Mouse (Mus musculus): ENCODE results near the gene Cep295nl. TPM values are rescaled to one million over a fixed set of nuclear protein-coding genes. Genes with fewer than 3 reads are reported as not detected.

Gene Cep295nl
- polyA plus RNA-seq, 1 experiment from 2014 or later, result 0.21 TPM

GRCm38 (mm10) chr11:118330777-118331176 is 11.5 kb downstream of the Cep295nl start:
- H3K27ac ChIP-seq (replicated peaks; ENCODE audit: low read depth, low read length), result no peak overlapping the region

GRCm38 (mm10) chr11:118330361-118330760 is 11.9 kb downstream of the Cep295nl start:
- ATAC-seq (ENCODE audit: low FRiP score, low TSS enrichment) (no peak), DNase-seq (no peak)
- Histone ChIP-seq H3K9me3 (ENCODE audit: control insufficient read depth, low read length) (no peaks in the 10 kb centered on the region), H3K4me1 (ENCODE audit: control insufficient read depth, insufficient read depth, low read length) (peaks cover 13% of the 10 kb centered on the region; the same call in 1 of the 2 replicates), H3K27ac (replicated peaks; ENCODE audit: low read depth, low read length) (no peak overlapping the region), H3K36me3 (ENCODE audit: control insufficient read depth, insufficient read depth, low read length) (0 out of 2 replicates have a peak, but pooled peaks cover 10% of the 10 kb centered on the region), H3K9ac (replicated peaks; ENCODE audit: low read length) (no peak overlapping the region), H3K4me3 (replicated peaks; ENCODE audit: low read depth, low read length) (no peak overlapping the region), H3K27me3 (ENCODE audit: control insufficient read depth, insufficient read depth, low read length) (no peaks in the 10 kb centered on the region), H3K4me2 (ENCODE audit: low read length) (no peak overlapping the region)
- WGBS, result 94% methylated on average over 14 of the region's 14 CpGs

More at GRCm38 (mm10) chr11:118330777-118331176, 11.5 kb downstream of the Cep295nl start:
- ATAC-seq (ENCODE audit: low FRiP score, low TSS enrichment) (no peak), DNase-seq (no peak)
- no peaks in the 10 kb centered on the region for H3K9me3 ChIP-seq (ENCODE audit: control insufficient read depth, low read length)
- no peak overlapping the region for H3K4me2 ChIP-seq (ENCODE audit: low read length)
- no peak overlapping the region for H3K9ac ChIP-seq (replicated peaks; ENCODE audit: low read length)
- H3K27me3 ChIP-seq (ENCODE audit: control insufficient read depth, insufficient read depth, low read length), result no peaks in the 10 kb centered on the region
- 0 out of 2 replicates have a peak, but pooled peaks cover 10% of the 10 kb centered on the region for H3K36me3 ChIP-seq (ENCODE audit: control insufficient read depth, insufficient read depth, low read length)
- H3K4me3 ChIP-seq (replicated peaks; ENCODE audit: low read depth, low read length), result no peak overlapping the region
- peaks cover 13% of the 10 kb centered on the region; the same call in 1 of the 2 replicates for H3K4me1 ChIP-seq (ENCODE audit: control insufficient read depth, insufficient read depth, low read length)
- WGBS, result 97% methylated on average over 16 of the region's 16 CpGs

GRCm38 (mm10) chr11:118328947-118329346 is 13.4 kb downstream of the Cep295nl start:
- Histone ChIP-seq H3K9me3 (ENCODE audit: control insufficient read depth, low read length) (no peaks in the 10 kb centered on the region), H3K4me2 (ENCODE audit: low read length) (no peak overlapping the region), H3K27me3 (ENCODE audit: control insufficient read depth, insufficient read depth, low read length) (no peaks in the 10 kb centered on the region), H3K27ac (replicated peaks; ENCODE audit: low read depth, low read length) (no peak overlapping the region), H3K4me3 (replicated peaks; ENCODE audit: low read depth, low read length) (no peak overlapping the region), H3K36me3 (ENCODE audit: control insufficient read depth, insufficient read depth, low read length) (0 out of 2 replicates have a peak, but pooled peaks cover 10% of the 10 kb centered on the region), H3K4me1 (ENCODE audit: control insufficient read depth, insufficient read depth, low read length) (peaks cover 13% of the 10 kb centered on the region; the same call in 1 of the 2 replicates), H3K9ac (replicated peaks; ENCODE audit: low read length) (no peak overlapping the region)
- DNase-seq (no peak), ATAC-seq (ENCODE audit: low FRiP score, low TSS enrichment) (no peak)
- WGBS, result 94% methylated on average over 5 of the region's 5 CpGs

GRCm38 (mm10) chr11:118328511-118328910 is 13.8 kb downstream of the Cep295nl start:
- Histone ChIP-seq H3K27me3 (ENCODE audit: control insufficient read depth, insufficient read depth, low read length) (no peaks in the 10 kb centered on the region), H3K27ac (replicated peaks; ENCODE audit: low read depth, low read length) (0 out of 2 replicates have a peak overlapping the region, but pooled peaks have one; percentile 79), H3K36me3 (ENCODE audit: control insufficient read depth, insufficient read depth, low read length) (0 out of 2 replicates have a peak, but pooled peaks cover 7% of the 10 kb centered on the region), H3K4me3 (replicated peaks; ENCODE audit: low read depth, low read length) (no peak overlapping the region), H3K4me2 (ENCODE audit: low read length) (no peak overlapping the region), H3K4me1 (ENCODE audit: control insufficient read depth, insufficient read depth, low read length) (peaks cover 13% of the 10 kb centered on the region; the same call in 1 of the 2 replicates), H3K9ac (replicated peaks; ENCODE audit: low read length) (no peak overlapping the region), H3K9me3 (ENCODE audit: control insufficient read depth, low read length) (no peaks in the 10 kb centered on the region)
- ATAC-seq (ENCODE audit: low FRiP score, low TSS enrichment), result no peak
- no peak for DNase-seq
- 95% methylated on average over 6 of the region's 6 CpGs for WGBS

GRCm38 (mm10) chr11:118326991-118327971 is 15.0 kb downstream of the Cep295nl start:
- DNase-seq (peak; percentile 77), ATAC-seq (ENCODE audit: low FRiP score, low TSS enrichment) (peak; percentile 40)
- Histone ChIP-seq H3K36me3 (ENCODE audit: control insufficient read depth, insufficient read depth, low read length) (no peaks in the 10 kb centered on the region), H3K9me3 (ENCODE audit: control insufficient read depth, low read length) (no peaks in the 10 kb centered on the region), H3K9ac (replicated peaks; ENCODE audit: low read length) (no peak overlapping the region), H3K27ac (replicated peaks; ENCODE audit: low read depth, low read length) (peak overlapping the region; percentile 79), H3K4me3 (replicated peaks; ENCODE audit: low read depth, low read length) (no peak overlapping the region), H3K27me3 (ENCODE audit: control insufficient read depth, insufficient read depth, low read length) (no peaks in the 10 kb centered on the region), H3K4me2 (ENCODE audit: low read length) (no peak overlapping the region), H3K4me1 (ENCODE audit: control insufficient read depth, insufficient read depth, low read length) (peaks cover 13% of the 10 kb centered on the region; the same call in 1 of the 2 replicates)
- 69% methylated on average over 24 of the region's 24 CpGs for WGBS

- no peaks in the 10 kb centered on the region for H3K27me3 ChIP-seq (ENCODE audit: control insufficient read depth, insufficient read depth, low read length)
- no peak for ATAC-seq (ENCODE audit: low FRiP score, low TSS enrichment)
Measured at GRCm38 (mm10) chr11:118326491-118326890, 15.8 kb downstream of the Cep295nl start.

GRCm38 (mm10) chr11:118324541-118324940 is 17.8 kb downstream of the Cep295nl start:
- no peak for DNase-seq
- 82% methylated on average over 5 of the region's 5 CpGs for WGBS

More at GRCm38 (mm10) chr11:118326491-118326890, 15.8 kb downstream of the Cep295nl start:
- H3K27ac ChIP-seq (replicated peaks; ENCODE audit: low read depth, low read length), result 0 out of 2 replicates have a peak overlapping the region, but pooled peaks have one; percentile 79
- H3K4me3 ChIP-seq (replicated peaks; ENCODE audit: low read depth, low read length), result no peak overlapping the region
- WGBS, result 92% methylated on average over 4 of the region's 4 CpGs
- H3K36me3 ChIP-seq (ENCODE audit: control insufficient read depth, insufficient read depth, low read length), result no peaks in the 10 kb centered on the region
- DNase-seq, result no peak
- H3K9me3 ChIP-seq (ENCODE audit: control insufficient read depth, low read length), result no peaks in the 10 kb centered on the region
- H3K9ac ChIP-seq (replicated peaks; ENCODE audit: low read length), result no peak overlapping the region
- H3K4me1 ChIP-seq (ENCODE audit: control insufficient read depth, insufficient read depth, low read length), result peaks cover 21% of the 10 kb centered on the region
- H3K4me2 ChIP-seq (ENCODE audit: low read length), result no peak overlapping the region

GRCm38 (mm10) chr11:118323974-118324373 is 18.3 kb downstream of the Cep295nl start:
- Histone ChIP-seq H3K4me2 (ENCODE audit: low read length) (no peak overlapping the region), H3K9ac (replicated peaks; ENCODE audit: low read length) (no peak overlapping the region), H3K4me3 (replicated peaks; ENCODE audit: low read depth, low read length) (no peak overlapping the region), H3K27me3 (ENCODE audit: control insufficient read depth, insufficient read depth, low read length) (no peaks in the 10 kb centered on the region), H3K4me1 (ENCODE audit: control insufficient read depth, insufficient read depth, low read length) (peaks cover 24% of the 10 kb centered on the region), H3K36me3 (ENCODE audit: control insufficient read depth, insufficient read depth, low read length) (peaks cover 8% of the 10 kb centered on the region), H3K9me3 (ENCODE audit: control insufficient read depth, low read length) (no peaks in the 10 kb centered on the region), H3K27ac (replicated peaks; ENCODE audit: low read depth, low read length) (no peak overlapping the region)
- ATAC-seq (ENCODE audit: low FRiP score, low TSS enrichment) (no peak), DNase-seq (no peak)
- WGBS, result 87% methylated on average over 5 of the region's 5 CpGs

More at GRCm38 (mm10) chr11:118324541-118324940, 17.8 kb downstream of the Cep295nl start:
- H3K4me1 ChIP-seq (ENCODE audit: control insufficient read depth, insufficient read depth, low read length), result peaks cover 24% of the 10 kb centered on the region
- no peak overlapping the region for H3K27ac ChIP-seq (replicated peaks; ENCODE audit: low read depth, low read length)
- no peaks in the 10 kb centered on the region for H3K9me3 ChIP-seq (ENCODE audit: control insufficient read depth, low read length)
- no peak overlapping the region for H3K9ac ChIP-seq (replicated peaks; ENCODE audit: low read length)
- no peak overlapping the region for H3K4me3 ChIP-seq (replicated peaks; ENCODE audit: low read depth, low read length)
- H3K36me3 ChIP-seq (ENCODE audit: control insufficient read depth, insufficient read depth, low read length), result peaks cover 2% of the 10 kb centered on the region
- no peaks in the 10 kb centered on the region for H3K27me3 ChIP-seq (ENCODE audit: control insufficient read depth, insufficient read depth, low read length)
- no peak overlapping the region for H3K4me2 ChIP-seq (ENCODE audit: low read length)
- ATAC-seq (ENCODE audit: low FRiP score, low TSS enrichment), result no peak

Data from midbrain, embryonic 14.5 days (tissue).